Mouse (Mus musculus) megakaryocyte-erythroid progenitor cell, adult 5 weeks (primary cell): ENCODE data around the gene Pdcd7. TPM values are rescaled to one million over a fixed set of nuclear protein-coding genes. Genes with fewer than 3 reads are reported as not detected.

ENCODE experiments used
- polyA plus RNA-seq: library from polyadenylated mRNA; stranded (reverse); fragments of >175 nt; gene quantifications from 2 replicates; pipeline ENCODE4 v1.2.3, GENCODE M21; 2012

Gene Pdcd7
- 34.2 and 42.0 TPM in 2 replicates for polyA plus RNA-seq

DNA sequence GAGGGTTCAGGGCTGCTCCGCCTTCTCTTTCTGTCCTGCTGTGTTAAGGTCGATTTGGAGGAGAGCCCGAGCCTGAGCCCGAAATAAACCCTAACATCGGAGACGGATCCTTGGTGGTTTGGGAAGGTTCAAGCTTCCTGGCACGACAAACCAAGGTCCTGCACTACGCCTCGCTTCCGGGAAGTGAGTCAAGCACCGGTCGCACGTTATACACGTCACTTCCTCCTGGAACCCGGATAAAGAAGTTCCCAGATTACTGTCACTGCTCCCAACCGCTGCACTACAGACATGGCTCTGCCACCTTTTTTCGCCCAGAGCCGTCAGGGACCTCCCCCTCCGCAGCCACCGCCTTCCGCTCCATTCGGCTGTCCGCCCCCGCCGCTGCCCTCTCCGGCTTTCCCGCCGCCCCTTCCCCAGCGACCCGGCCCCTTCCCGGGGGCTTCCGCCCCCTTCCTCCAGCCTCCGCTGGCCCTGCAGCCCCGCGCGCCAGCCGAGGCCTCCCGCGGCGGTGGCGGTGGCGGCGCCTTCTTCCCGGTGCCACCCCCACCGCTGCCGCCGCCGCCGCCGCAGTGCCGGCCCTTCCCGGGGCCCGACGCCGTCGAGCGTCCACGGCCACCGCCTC lies at the start of gene Pdcd7:
Gene Pdcd7 (plus strand): TSS at position 251 of the 622 bp plus-strand sequence.

GRCm38 (mm10) chr9:65360641-65361448 lies 14.9 kb downstream of the Pdcd7 start, which contains the start of gene Ubap1l:
TSS of gene Ubap1l (plus strand) at chr9:65361041.

DNA sequence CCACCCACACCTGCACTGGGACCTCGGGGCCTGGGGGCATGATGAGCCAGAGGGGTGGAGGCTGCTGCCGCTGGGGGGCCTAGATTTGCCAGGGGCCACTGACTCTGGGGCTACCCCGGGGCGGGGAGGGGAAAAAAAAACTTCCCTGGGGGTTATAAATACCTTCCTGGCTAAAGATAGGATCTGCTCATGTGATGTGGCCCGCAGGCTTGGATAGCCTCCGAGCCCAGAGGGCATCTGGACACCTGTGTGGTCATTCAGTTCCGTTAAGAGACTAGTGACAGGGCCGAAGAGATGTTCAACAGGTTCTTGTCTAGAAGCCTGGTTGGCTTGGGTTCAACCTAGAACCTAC lies 45.7 kb downstream of the Pdcd7 start, which contains the start of gene Kbtbd13:
Gene Kbtbd13 (minus strand): TSS at position 40 of the 352 bp plus-strand sequence.

DNA sequence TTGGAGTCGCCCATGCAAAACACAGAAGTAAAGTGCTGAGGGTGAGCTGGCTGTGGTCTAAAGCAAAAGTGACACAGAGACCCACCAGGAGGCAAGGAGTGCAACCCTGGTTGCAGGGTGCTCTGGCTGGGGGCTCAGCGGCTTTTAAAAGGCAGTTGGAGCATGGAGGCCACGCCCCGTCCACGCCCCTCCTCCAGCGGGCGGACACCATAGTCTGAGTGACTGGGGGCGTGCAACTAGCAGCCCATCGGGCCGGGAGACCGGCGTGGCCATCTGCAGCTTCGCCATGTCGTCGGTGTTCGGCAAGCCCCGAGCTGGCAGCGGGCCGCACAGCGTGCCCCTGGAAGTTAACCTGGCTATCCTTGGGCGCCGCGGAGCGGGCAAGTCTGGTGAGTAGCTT lies 52.4 kb downstream of the Pdcd7 start, which contains the start of gene Rasl12:
Gene Rasl12 (plus strand): TSS at position 228 of the 400 bp plus-strand sequence.

Other genes with a start within 250 kb of the Pdcd7 start
- 0.59 and 1.1 TPM in 2 replicates for gene Igdcc4, start 244.6 kb upstream of the Pdcd7 start, polyA plus RNA-seq
- not detected in 2 replicates for gene Igdcc3, start 204.9 kb upstream of the Pdcd7 start, polyA plus RNA-seq
- 5.2 and 6.4 TPM in 2 replicates for gene Parp16, start 150.8 kb upstream of the Pdcd7 start, polyA plus RNA-seq
- gene Cilp, start 80.9 kb upstream of the Pdcd7 start, polyA plus RNA-seq, result not detected in 2 replicates
- 8.5 and 10.5 TPM in 2 replicates for gene Clpx, start 51.8 kb upstream of the Pdcd7 start, polyA plus RNA-seq
- 0.62 and 0.90 TPM in 2 replicates for gene Ubap1l, start 14.9 kb downstream of the Pdcd7 start, polyA plus RNA-seq
- gene Kbtbd13, start 45.5 kb downstream of the Pdcd7 start, polyA plus RNA-seq, result 0.02 and 0.04 TPM in 2 replicates
- 0.13 and 0.40 TPM in 2 replicates for gene Rasl12, start 52.4 kb downstream of the Pdcd7 start, polyA plus RNA-seq
- gene Slc51b, start 76.9 kb downstream of the Pdcd7 start, polyA plus RNA-seq, result not detected in 2 replicates
- gene Mtfmt, start 89.7 kb downstream of the Pdcd7 start, polyA plus RNA-seq, result 13.2 and 13.7 TPM in 2 replicates
- 34.1 and 45.9 TPM in 2 replicates for gene Spg21, start 114.8 kb downstream of the Pdcd7 start, polyA plus RNA-seq
- gene Ankdd1a, start 174.1 kb downstream of the Pdcd7 start, polyA plus RNA-seq, result not detected in 2 replicates
- 65.7 and 78.4 TPM in 2 replicates for gene Plekho2, start 233.9 kb downstream of the Pdcd7 start, polyA plus RNA-seq
- 5.4 and 7.8 TPM in 2 replicates for gene Pif1, start 241.1 kb downstream of the Pdcd7 start, polyA plus RNA-seq